Mouse (Mus musculus) CD4-positive, CD25-positive, alpha-beta regulatory T cell, adult 4 months (primary cell): ENCODE data around the gene Tssk4. TPM values are rescaled to one million over a fixed set of nuclear protein-coding genes. Genes with fewer than 3 reads are reported as not detected.

Source experiments
- ATAC-seq: one replicate; pipeline ENCODE4 v1.8.0; 2017
- polyA plus RNA-seq, 2 experiments: library from polyadenylated mRNA; unstranded; fragments of 100-300 nt; shearing (Covaris generic); gene quantifications; one replicate each; pipeline ENCODE4 v1.2.1; 2017

Tssk4 gene
- polyA plus RNA-seq, 2 experiments from 2014 or later, result 0.69 to 1.3 TPM

DNA sequence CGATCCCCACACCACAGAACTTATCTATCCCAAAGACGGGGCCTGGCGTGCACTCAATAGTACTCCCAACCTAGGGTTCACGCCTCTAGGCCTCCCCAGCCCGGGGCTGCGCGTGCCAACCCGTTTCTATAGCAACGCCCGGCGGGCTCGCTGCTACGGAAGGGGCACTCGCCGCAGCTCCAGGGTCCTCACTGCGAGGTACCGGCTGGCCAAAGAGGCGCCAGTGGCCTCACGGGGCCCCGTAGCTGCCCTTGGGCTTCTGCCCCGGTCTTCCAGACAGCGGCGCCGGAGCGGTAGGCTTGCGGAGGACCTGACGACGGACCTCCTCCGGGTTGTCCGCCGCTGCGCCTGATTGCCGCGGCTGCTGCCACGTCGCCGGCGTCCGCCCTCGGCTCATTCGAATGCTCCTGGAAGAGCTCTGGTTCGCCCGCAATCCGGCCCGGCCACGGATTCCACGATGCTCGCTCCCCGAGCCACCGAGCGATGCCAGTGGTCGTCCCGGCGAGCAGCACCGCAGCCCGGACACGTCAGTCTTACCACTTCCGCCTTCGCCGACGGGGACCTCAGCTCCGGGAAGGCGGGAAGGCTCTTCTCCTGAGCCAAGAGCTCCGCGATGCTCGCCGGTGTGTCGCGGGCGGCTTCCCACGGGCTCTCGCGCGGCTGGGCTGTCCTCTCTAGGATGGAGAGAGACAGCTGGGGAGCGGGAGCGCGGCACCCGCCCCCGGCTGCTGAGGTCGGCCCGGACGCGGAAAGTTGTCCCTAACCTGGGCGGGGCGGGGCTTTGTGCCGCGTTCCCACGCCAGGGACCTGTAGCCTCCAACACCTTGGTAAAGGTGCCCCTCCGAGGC is 6.7 kb upstream of the Tssk4 start, which contains the start of gene Tm9sf1:
Tm9sf1 (minus strand) TSS at position 747 of the 848 bp plus-strand sequence.
- ATAC-seq, result peak; percentile 76

- ATAC-seq, result peak; percentile 40
These were observed 5.6 kb upstream of the Tssk4 start for GRCm38 (mm10) chr14:55644261-55644888.

GRCm38 (mm10) chr14:55651528-55651927 is 1.5 kb downstream of the Tssk4 start:
- ATAC-seq, result no peak

DNA sequence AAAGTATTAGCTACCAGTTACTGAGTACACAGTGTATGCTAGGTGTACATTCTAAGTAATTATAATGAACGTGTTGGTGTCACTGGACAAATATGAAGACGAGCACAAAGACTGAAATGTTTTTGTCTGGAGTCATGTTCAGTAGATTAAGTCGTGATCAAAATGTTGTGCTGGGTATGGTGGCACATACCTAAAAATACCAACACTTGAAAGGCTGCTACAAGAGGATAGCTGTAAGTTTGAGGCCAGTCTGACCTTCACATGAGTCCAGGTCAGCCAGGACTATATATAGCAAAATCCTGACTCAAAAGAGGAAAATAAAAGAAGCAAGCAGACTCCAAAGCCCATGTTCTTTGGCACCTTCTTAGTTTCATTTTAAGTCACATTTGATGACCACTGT is 7.0 kb downstream of the Tssk4 start:
- ATAC-seq, result no peak

GRCm38 (mm10) chr14:55658011-55658410 is 8.0 kb downstream of the Tssk4 start:
- ATAC-seq, result no peak

GRCm38 (mm10) chr14:55659960-55660573 is 10.1 kb downstream of the Tssk4 start, which contains the start of gene Mdp1:
Gene Mdp1, minus strand, starts transcription at chr14:55660508.
- peak; percentile 95 for ATAC-seq

DNA sequence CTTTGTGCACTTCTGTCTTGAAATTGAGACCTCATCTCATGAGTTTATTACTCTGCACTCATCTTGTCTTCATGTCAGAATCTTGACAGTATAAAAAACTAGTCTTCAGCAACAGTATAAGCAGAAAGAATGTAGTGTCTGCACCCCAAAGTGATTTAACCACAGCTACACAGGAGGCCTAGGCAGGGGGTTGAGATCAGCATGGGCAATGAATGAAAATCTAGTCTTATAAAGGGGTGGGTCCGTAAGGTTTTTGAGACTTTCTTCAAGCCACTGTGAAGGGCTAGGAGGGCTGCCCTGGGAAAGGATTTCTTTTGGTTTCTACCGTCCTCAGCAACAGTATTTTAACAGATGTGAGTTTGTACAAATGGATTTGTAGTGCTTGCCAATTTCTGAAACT is 10.7 kb downstream of the Tssk4 start:
- ATAC-seq, result no peak

DNA sequence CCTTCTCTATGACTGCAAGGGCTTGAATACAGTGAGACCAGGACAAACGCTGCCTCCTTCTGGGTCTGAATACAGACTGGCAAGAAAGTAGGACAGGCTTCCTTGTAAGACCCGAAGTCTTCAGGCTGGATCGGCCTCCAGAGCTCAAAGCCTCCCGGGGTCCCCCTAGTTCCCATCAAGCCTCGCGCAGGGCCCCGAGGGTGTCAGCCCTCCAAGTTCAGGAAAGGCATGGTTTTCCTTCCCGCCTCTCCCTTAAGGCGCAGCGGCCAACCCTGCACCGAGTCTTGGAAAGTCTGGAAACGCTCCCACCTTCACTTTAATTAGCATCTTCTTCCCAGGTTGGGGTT is 21.5 kb downstream of the Tssk4 start:
- no peak for ATAC-seq

GRCm38 (mm10) chr14:55671833-55672740 is 22.1 kb downstream of the Tssk4 start, which contains the start of the genes Gmpr2 and Nedd8:
Gene Gmpr2, plus strand, starts transcription at chr14:55671941.
Gene Nedd8, minus strand, starts transcription at chr14:55672124.
- peak; percentile 98 for ATAC-seq

DNA sequence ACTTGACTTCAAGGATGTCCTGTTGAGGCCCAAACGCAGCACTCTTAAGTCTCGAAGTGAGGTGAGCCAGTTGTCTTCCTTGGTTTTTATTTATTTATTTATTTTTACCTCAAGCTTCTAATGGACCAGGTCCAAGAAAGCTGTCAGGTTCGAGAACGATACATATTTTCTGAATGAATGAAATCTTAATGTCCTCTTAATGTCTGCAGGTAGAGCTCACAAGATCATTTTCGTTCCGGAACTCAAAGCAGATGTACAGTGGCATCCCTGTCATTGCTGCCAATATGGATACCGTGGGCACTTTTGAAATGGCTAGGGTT is 22.7 kb downstream of the Tssk4 start:
- no peak for ATAC-seq

- ATAC-seq, result no peak
These were observed 27.6 kb downstream of the Tssk4 start for GRCm38 (mm10) chr14:55677615-55678014.

- peak; percentile 95 for ATAC-seq
These were observed 31.5 kb downstream of the Tssk4 start, which contains the start of gene Tinf2 for GRCm38 (mm10) chr14:55681160-55682117. Gene Tinf2, minus strand, starts transcription at chr14:55681820.

- no peak for ATAC-seq
These were observed 32.1 kb downstream of the Tssk4 start for GRCm38 (mm10) chr14:55682118-55682493.

DNA sequence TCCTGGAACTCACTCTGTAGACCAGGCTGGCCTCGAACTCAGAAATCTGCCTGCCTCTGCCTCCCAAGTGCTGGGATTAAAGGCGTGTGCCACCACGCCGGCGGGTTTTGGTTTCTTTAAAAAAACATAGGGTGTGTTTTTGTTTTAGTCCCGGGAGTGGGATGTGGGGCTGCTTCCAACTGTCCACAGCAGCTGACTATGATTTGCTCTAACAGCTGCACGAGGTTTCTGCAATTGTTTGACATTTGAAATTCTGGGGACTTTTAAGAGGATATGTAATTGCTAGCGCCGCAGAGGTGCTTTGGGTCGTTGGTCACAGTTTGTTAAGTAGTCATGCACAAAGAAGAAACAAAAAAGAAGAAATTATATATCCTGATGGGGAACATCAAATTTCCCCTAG is 39.4 kb downstream of the Tssk4 start:
- no peak for ATAC-seq

GRCm38 (mm10) chr14:55697226-55697625 is 47.2 kb downstream of the Tssk4 start:
- no peak for ATAC-seq

GRCm38 (mm10) chr14:55701131-55701530 is 51.1 kb downstream of the Tssk4 start:
- no peak for ATAC-seq

Other genes starting within 250 kb of the Tssk4 start
- gene Dhrs4, start 171.4 kb upstream of the Tssk4 start, polyA plus RNA-seq, result 10 to 100 TPM; 41.9 to 49.5 TPM
- not detected for gene Carmil3, start 159.5 kb upstream of the Tssk4 start, polyA plus RNA-seq
- not detected for gene Cpne6, start 139.7 kb upstream of the Tssk4 start, polyA plus RNA-seq
- under 1 TPM in 1 of 2 experiments, not detected in 1; 0.07 TPM for gene Nrl, start 125.2 kb upstream of the Tssk4 start, polyA plus RNA-seq
- 10 to 100 TPM; 37.3 to 57.7 TPM for gene Pck2, start 109.9 kb upstream of the Tssk4 start, polyA plus RNA-seq
- 100 to 1,000 TPM; 103 to 125 TPM for gene Dcaf11, start 90.2 kb upstream of the Tssk4 start, polyA plus RNA-seq
- 1 to 10 TPM; 3.3 to 7.1 TPM for gene A730061H03Rik, start 89.8 kb upstream of the Tssk4 start, polyA plus RNA-seq
- gene Fitm1, start 74.6 kb upstream of the Tssk4 start, polyA plus RNA-seq, result not detected
- gene Psme1, start 72.1 kb upstream of the Tssk4 start, polyA plus RNA-seq, result 100 to 1,000 TPM; 664 to 711 TPM
- gene Emc9, start 64.9 kb upstream of the Tssk4 start, polyA plus RNA-seq, result 10 to 100 TPM; 20.9 to 22.9 TPM
- 100 to 1,000 TPM; 853 to 877 TPM for gene Psme2, start 59.1 kb upstream of the Tssk4 start, polyA plus RNA-seq
- 10 to 100 TPM; 35.5 to 47.2 TPM for gene Rnf31, start 58.5 kb upstream of the Tssk4 start, polyA plus RNA-seq
- gene Irf9, start 46.6 kb upstream of the Tssk4 start, polyA plus RNA-seq, result 100 to 1,000 TPM; 168 to 222 TPM
- gene Rec8, start 32.1 kb upstream of the Tssk4 start, polyA plus RNA-seq, result 10 to 100 TPM; 14.5 to 22.1 TPM
- 10 to 100 TPM; 33.4 to 42.0 TPM for gene Ipo4, start 14.2 kb upstream of the Tssk4 start, polyA plus RNA-seq
- under 1 TPM in 1 of 2 experiments, not detected in 1; 0.98 TPM for gene Gm49378, start 12.3 kb upstream of the Tssk4 start, polyA plus RNA-seq
- gene Tm9sf1, start 6.4 kb upstream of the Tssk4 start, polyA plus RNA-seq, result 10 to 100 TPM; 39.7 to 46.7 TPM
- gene Mdp1, start 10.3 kb downstream of the Tssk4 start, polyA plus RNA-seq, result 100 to 1,000 TPM in 1 of 2 experiments, 10 to 100 TPM in 1; 92.4 to 106 TPM
- gene Gmpr2, start 21.8 kb downstream of the Tssk4 start, polyA plus RNA-seq, result 10 to 100 TPM; 29.8 to 34.1 TPM
- 100 to 1,000 TPM; 338 to 343 TPM for gene Nedd8, start 21.9 kb downstream of the Tssk4 start, polyA plus RNA-seq
- gene Tinf2, start 31.6 kb downstream of the Tssk4 start, polyA plus RNA-seq, result 10 to 100 TPM; 26.4 to 29.2 TPM
- gene Tgm1, start 63.7 kb downstream of the Tssk4 start, polyA plus RNA-seq, result not detected
- 10 to 100 TPM; 70.5 to 94.7 TPM for gene Rabggta, start 72.1 kb downstream of the Tssk4 start, polyA plus RNA-seq
- gene Dhrs1, start 95.5 kb downstream of the Tssk4 start, polyA plus RNA-seq, result 10 to 100 TPM; 40.8 to 46.5 TPM
- 1 to 10 TPM; 3.6 to 5.8 TPM for gene Nop9, start 95.5 kb downstream of the Tssk4 start, polyA plus RNA-seq
- gene Cideb, start 108.3 kb downstream of the Tssk4 start, polyA plus RNA-seq, result not detected
- under 1 TPM in 1 of 2 experiments, not detected in 1; 0.08 TPM for gene Ltb4r2, start 111.2 kb downstream of the Tssk4 start, polyA plus RNA-seq
- 1 to 10 TPM; 4.1 to 4.5 TPM for gene Ltb4r1, start 115.8 kb downstream of the Tssk4 start, polyA plus RNA-seq
- gene Adcy4, start 133.9 kb downstream of the Tssk4 start, polyA plus RNA-seq, result 1 to 10 TPM in 1 of 2 experiments, not detected in 1; 1.0 TPM
- 10 to 100 TPM; 80.3 to 81.9 TPM for gene Ripk3, start 138.7 kb downstream of the Tssk4 start, polyA plus RNA-seq
- not detected for gene Nfatc4, start 173.0 kb downstream of the Tssk4 start, polyA plus RNA-seq
- gene Nynrin, start 203.8 kb downstream of the Tssk4 start, polyA plus RNA-seq, result under 1 TPM; 0.04 to 0.11 TPM
- gene Cbln3, start 234.2 kb downstream of the Tssk4 start, polyA plus RNA-seq, result not detected
- 10 to 100 TPM; 13.4 to 13.9 TPM for gene Khnyn, start 234.8 kb downstream of the Tssk4 start, polyA plus RNA-seq